Mouse (Mus musculus) cerebellum, adult 2 months (tissue): ENCODE results near the gene Eif3k. TPM values are rescaled to one million over a fixed set of nuclear protein-coding genes. Genes with fewer than 3 reads are reported as not detected.

Source experiments
- DNase-seq, 2 experiments: peaks; one replicate each; pipeline ENCODE4 v3.0.0; 2021
- H3K27ac ChIP-seq: fragments of 200-500 bp; 2 replicates; pipeline ENCODE4 v1.5.1; 2012; ENCODE audit warnings: low read length, control low read depth, inconsistent platforms; ENCODE audit not compliant: insufficient read depth
- H3K27me3 ChIP-seq: fragments of 200-500 bp; 2 replicates; pipeline ENCODE4 v1.6.1; 2012; ENCODE audit warnings: inconsistent platforms, mild to moderate bottlenecking, low read length, moderate library complexity; ENCODE audit not compliant: control insufficient read depth, insufficient read depth
- H3K4me1 ChIP-seq: fragments of 200-500 bp; 2 replicates; pipeline ENCODE4 v1.6.1; 2011; ENCODE audit warnings: low read length; ENCODE audit not compliant: control insufficient read depth, insufficient read depth
- H3K4me3 ChIP-seq: fragments of 200-500 bp; replicated peaks from 2 replicates; pipeline ENCODE3; 2011; ENCODE audit warnings: mild to moderate bottlenecking, low read depth, low read length, control low read depth; ENCODE audit not compliant: insufficient read depth
- CTCF ChIP-seq: fragments of 200-500 bp; IDR thresholded peaks from 2 replicates; pipeline ENCODE4 v1.5.1; 2011; ENCODE audit warnings: low read depth, mild to moderate bottlenecking, control low read depth, low read length, moderate library complexity, borderline replicate concordance; ENCODE audit not compliant: insufficient read depth
- POLR2A ChIP-seq: fragments of 200-500 bp; IDR thresholded peaks from 2 replicates; pipeline ENCODE4 v1.6.1; 2011; ENCODE audit warnings: low read length, control low read depth, borderline replicate concordance; ENCODE audit not compliant: insufficient read depth
- WGBS: fragments of 180-500 bp; shearing (Covaris S2); methylation state at CpG from one replicate; pipeline ENCODE4 v1.1.7; 2018; 5-methylcytosine and 5-hydroxymethylcytosine counted together
- polyA plus RNA-seq: library from polyadenylated mRNA; depleted of rRNA; stranded (reverse); fragments of >200 nt; gene quantifications from 2 replicates; pipeline ENCODE4 v1.2.3, GENCODE M21; 2012; rRNA removed

The Eif3k gene
- polyA plus RNA-seq, 1 experiment = 322 TPM

DNA sequence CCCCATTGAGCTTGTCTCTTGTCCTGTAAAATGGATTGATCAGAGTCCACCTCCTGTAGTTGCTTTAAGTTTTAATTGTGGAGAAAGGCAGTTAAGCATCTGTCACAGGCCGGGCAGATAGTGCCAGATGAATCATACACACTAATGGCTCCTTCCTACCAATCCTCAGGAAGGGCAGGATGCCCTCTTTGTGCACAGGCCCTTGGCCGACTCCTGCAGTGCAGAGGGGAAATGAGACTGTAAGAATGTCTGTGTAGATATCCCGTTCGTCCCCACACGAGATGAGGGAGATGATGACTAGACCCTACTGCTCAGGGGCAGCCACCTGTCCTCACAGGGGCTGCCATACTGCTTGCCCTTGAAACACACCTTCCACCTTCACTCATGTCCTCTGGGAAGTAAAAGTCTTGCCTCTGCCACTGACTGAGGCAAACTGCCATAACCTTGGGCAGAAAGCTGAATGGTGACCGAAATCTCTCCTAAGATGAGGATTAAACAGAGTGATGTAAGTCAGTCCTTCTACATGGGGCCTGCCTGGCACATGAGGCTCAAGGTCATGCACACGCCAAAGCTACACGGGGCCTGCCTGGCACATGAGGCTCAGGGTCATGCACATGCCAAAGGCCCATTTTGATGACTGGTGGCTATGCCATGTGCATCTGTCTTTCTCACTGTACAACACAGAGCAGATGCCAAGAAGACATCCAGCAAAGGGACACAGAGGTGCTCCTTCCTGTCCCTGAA is 59.8 kb downstream of the Eif3k start:
- Histone ChIP-seq H3K27ac (peak overlapping the region; percentile 10), H3K4me1 (peaks cover 72% of the 10 kb centered on the region)
- 24% methylated on average over 8 of the region's 8 CpGs for WGBS

More for the DNA sequence above, 59.8 kb downstream of the Eif3k start:
- peak; percentile 43 to 63 for DNase-seq
- no peaks in the 10 kb centered on the region for H3K27me3 ChIP-seq
- H3K4me3 ChIP-seq = no peak overlapping the region
- TF ChIP-seq CTCF (no peak), POLR2A (no peak)

Other genes starting within 250 kb of the Eif3k start
- gene Mrps12, start 240.0 kb downstream of the Eif3k start, polyA plus RNA-seq = 101 and 113 TPM in 2 replicates
- gene Sars2, start 239.9 kb downstream of the Eif3k start, polyA plus RNA-seq = 21.5 and 23.8 TPM in 2 replicates
- 1.6 and 3.1 TPM in 2 replicates for gene Ccer2, start 225.7 kb downstream of the Eif3k start, polyA plus RNA-seq
- gene Sirt2, start 215.1 kb downstream of the Eif3k start, polyA plus RNA-seq = 282 and 298 TPM in 2 replicates
- gene Nfkbib, start 214.4 kb downstream of the Eif3k start, polyA plus RNA-seq = 39.6 and 40.0 TPM in 2 replicates
- gene Rinl, start 192.9 kb downstream of the Eif3k start, polyA plus RNA-seq = 3.0 and 3.1 TPM in 2 replicates
- 366 and 379 TPM in 2 replicates for gene Hnrnpl, start 173.3 kb downstream of the Eif3k start, polyA plus RNA-seq
- 106 and 115 TPM in 2 replicates for gene Ech1, start 156.6 kb downstream of the Eif3k start, polyA plus RNA-seq
- gene Lgals4, start 148.0 kb downstream of the Eif3k start, polyA plus RNA-seq = 6.9 and 8.3 TPM in 2 replicates
- 0.16 TPM in 1 of 2 replicates, not detected in the other for gene Lgals7, start 118.0 kb downstream of the Eif3k start, polyA plus RNA-seq
- 0.41 and 0.46 TPM in 2 replicates for gene Capn12, start 100.4 kb downstream of the Eif3k start, polyA plus RNA-seq
- gene Actn4, start 19.5 kb downstream of the Eif3k start, polyA plus RNA-seq = 129 and 135 TPM in 2 replicates
- 1.2 and 1.3 TPM in 2 replicates for gene Map4k1, start 186 bp upstream of the Eif3k start, polyA plus RNA-seq
- 9.5 and 12.1 TPM in 2 replicates for gene Ryr1, start 143.3 kb upstream of the Eif3k start, polyA plus RNA-seq
- 1.2 and 1.5 TPM in 2 replicates for gene Rasgrp4, start 153.0 kb upstream of the Eif3k start, polyA plus RNA-seq
- gene Fam98c, start 174.4 kb upstream of the Eif3k start, polyA plus RNA-seq = 76.2 and 81.4 TPM in 2 replicates
- gene Ggn, start 188.3 kb upstream of the Eif3k start, polyA plus RNA-seq = 0.86 and 1.1 TPM in 2 replicates
- gene Spred3, start 188.5 kb upstream of the Eif3k start, polyA plus RNA-seq = 22.5 and 25.4 TPM in 2 replicates
- gene Psmd8, start 198.8 kb upstream of the Eif3k start, polyA plus RNA-seq = 239 and 249 TPM in 2 replicates
- gene Catsperg1, start 232.2 kb upstream of the Eif3k start, polyA plus RNA-seq = 1.0 and 1.2 TPM in 2 replicates